Mouse (Mus musculus) adrenal gland, postnatal 10 days (tissue): ENCODE results near the gene Tbc1d22a. TPM values are rescaled to one million over a fixed set of nuclear protein-coding genes. Genes with fewer than 3 reads are reported as not detected.

ENCODE experiments used
- DNase-seq: peaks from one replicate; pipeline ENCODE4 v3.0.0; 2021; ENCODE audit warnings: mixed read lengths
- total RNA-seq, 2 experiments: library from RNA; stranded (reverse); gene quantifications; 2 replicates each; pipeline ENCODE4 v1.2.3; 2021

Tbc1d22a gene
- total RNA-seq, 2 experiments from 2014 or later, result 26.2 to 31.6 TPM

DNA sequence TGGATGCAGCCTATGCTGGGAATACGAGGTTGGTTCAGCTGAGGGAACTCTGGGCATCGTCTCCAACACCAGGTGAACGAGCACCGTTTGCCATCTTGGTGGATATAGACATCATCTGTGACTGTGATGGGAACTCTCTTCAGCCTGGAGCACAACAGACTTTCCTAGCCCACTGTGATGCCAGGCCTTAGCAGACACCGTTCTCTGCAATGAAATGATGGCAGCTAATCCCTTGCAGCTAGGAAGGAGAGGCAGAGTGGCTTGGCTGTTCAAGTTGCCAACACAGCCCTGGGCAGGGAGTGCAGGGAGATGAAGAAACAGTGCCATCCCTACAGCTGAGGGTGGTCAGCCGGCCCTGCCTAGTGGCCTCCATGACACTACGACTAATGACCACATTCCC, 233.0 kb downstream of the Tbc1d22a start:
- no peak for DNase-seq

DNA sequence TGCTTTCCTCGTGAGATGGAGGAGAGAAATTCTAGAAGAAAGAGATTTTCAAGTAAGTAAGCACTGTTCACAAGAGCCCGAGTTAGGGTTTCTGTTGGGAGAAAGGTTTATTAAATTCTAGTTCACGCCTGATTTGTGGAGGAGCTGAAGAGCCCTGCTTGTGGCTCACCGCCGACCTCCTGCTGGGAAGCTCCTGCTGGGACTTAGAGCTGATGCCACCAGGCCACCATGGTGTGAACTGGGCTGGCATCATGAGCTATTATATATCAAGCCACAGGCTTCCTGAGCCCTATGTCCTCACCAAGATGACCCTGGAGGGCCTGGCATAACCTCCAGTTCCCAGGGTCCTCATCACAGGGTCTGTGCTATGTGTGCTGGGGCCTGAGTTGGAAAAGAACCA, 235.0 kb downstream of the Tbc1d22a start:
- DNase-seq, result no peak

DNA sequence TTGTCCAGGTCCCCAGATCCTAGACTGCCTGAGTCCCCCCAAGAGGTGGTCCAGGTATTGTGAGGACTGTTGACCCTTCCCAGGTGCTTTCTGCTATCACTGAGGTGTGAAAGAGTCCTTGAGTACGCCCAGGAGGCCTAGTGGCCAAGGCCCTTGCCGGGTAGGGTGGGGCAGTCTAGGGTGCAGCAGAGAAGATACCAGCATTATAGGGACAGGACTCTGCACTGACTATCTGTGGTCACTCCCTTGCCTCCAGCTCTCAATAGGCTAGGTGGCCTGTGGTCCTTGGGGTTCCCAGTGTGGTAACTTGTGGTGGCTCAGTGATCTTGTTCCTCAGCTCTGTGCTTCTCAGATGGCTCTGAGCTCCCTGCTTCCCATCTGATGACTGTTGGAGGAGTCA, 235.5 kb downstream of the Tbc1d22a start:
- no peak for DNase-seq

DNA sequence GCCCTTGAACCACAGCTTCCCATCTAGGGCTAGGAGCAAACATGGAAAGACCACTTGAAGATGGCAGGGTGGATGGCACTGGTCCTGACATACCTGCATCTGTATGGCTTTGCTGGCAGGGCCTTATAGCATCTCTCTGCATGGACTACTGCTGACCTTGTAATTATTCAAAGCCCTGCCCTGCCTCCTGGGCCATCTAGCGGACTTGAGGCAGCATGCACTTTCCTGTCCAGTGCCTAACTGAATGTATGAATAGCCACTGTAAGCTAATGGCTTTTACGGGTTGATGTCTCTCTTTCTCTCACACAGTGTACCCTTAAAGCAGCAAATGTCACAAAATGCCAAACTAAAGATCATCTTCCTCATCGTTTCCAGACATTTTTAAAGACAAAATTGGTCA, 245.2 kb downstream of the Tbc1d22a start:
- DNase-seq, result no peak

DNA sequence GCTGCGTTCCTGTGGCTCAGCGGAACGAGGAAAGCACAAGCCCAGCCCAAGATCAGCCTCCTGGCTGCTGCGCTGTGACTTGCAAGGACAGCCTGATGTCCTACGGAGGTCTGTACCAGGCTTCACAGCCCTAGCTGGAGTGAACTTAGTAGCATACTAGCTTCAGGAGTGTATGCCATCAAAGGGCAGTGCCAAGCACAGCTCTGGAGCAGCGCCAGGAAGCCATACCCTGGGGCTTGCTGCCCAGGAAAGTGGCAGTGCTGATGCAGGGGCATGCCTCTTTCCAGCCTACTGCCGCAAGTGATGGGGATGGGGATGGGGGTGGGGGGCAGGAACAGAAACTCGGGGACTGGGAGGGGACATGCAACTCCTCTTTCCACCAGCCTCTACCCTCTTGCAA, 248.4 kb downstream of the Tbc1d22a start:
- no peak for DNase-seq

DNA sequence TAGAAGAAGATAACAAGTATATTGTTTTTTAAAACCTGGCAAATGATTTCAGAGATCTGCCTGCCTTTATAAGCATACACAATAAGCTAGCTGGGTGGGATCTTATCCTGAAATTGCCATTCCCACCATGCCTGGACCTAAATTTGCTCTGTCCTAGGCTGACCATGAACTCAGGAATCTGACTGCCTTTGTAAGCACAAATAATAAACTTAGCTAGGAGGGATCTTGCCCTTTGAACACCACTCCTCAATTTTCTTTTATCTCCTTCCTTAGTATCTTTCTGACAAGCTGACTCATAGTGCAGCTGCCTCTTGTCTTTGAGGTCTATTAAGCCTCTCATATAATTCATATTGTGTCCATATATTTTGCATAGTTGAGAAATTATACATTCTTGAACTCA, 253.8 kb downstream of the Tbc1d22a start:
- no peak for DNase-seq

DNA sequence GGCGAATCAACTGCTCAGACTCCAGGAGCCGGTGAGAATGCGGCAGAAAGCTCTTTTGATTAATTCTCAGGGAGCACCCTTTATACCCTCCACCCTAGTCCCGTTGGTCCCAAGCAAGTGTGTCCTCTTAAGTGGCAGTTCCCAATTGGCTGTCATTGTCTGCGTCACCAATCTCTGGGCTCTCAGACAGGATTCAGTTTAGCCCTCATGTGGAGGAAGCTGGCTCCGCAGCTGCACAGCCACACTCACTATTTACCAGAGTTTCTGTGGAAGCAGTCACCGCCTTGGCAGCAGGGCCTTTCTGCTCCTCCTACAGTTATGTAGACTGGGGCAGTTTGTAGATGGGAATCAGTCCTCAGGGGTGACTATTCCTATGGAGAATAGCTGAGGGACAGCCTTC, 256.9 kb downstream of the Tbc1d22a start:
- DNase-seq, result no peak

DNA sequence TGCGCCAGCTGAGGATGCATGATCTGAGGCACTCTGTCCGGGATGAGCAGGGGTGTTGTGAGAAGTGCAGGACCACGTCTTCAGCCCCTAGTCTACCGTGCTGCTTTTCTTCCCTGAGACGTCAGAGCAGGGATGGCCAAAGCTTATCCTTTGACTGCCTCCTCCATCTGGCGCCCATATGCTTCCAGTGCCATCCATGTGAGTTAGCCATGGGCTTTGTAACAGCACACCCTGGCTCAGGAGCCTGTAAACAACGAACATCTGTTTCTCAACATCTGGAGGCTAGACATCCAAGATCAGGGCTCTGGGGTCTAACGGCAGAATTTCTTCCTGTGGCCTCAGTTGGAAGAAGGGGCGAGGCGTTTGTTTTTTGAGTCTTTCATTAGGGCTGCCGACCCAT, 259.2 kb downstream of the Tbc1d22a start:
- no peak for DNase-seq

DNA sequence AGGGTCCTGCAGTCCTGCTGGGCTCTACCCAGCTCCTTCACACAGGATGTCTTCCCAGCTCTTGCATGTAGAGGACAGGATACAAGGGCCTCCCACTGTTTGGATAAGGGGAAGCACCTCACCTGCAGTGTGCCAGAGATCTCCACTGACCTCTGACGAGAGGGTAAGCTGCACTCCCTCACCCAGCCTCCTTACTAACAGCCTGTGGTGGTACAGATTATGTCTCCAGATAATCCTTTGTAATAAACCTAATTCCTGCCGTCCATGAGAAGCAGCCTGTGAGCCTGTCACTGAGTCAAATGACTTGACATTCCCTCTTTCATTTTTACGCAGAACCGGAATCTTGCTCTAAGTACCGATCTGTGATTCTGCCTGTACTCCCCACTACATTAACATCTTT, 260.7 kb downstream of the Tbc1d22a start:
- DNase-seq, result no peak

DNA sequence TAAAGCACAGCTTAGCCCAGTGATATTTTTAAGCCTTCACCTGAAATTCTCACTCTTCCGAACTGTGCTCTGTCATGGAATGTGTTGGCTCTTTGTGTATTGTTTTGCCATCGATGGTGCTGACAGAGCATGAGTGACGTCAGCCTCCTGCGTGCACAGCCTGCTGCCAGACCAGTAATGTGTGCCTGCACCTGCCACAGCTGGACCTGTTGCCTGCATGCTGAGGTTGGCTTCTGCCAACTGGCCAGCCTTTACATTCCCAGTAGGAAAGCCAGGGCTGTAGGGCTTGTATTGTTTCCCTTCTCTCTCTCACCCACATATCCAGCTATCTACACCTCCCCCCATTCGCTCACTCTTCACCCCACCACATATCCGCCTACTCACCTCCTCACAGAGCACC, 262.2 kb downstream of the Tbc1d22a start:
- DNase-seq, result no peak

DNA sequence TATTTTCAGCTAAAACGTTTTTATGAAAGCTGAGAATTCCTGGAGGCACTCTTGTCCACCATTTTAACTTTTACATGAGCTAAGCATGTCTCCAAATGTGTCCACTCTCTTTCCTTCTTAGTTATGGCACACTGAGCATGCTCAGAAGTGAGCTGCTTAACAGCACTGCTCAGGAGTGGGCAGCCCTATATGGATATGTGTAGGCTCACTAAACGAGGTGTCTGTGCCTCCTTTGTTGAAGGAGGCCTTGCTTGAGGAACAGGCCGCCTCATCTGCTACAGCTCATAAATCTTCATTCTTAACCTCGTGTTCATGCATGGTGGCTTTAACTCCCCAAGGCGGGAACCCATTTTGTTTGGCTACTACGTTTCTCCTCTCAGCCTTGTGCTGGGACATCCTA, 262.8 kb downstream of the Tbc1d22a start:
- no peak for DNase-seq

DNA sequence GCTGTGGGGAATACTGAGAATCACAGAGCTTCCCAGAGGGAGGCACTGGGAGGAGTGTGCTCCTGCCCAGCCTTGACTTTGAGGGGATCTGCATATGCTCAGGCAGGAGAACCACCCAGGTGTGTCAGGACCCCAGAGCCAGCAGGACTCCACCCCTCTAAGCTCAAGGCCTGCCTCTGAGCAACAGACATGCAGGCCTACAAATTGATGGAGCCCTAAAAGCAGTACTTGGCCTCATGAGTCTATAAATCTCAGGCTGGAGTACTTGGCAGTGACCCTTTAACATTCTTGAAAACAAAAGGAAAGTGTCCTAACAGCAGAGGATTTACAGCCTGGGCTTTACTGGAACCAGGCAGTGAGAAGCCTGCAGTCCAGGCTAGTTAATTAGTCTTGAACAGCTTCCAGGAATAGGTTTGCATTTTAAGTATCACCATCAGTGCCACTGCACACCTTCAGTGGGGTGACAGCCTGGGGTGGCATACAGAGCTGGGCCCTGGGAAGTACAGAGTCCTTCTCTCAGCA, 263.3 kb downstream of the Tbc1d22a start:
- DNase-seq, result no peak

DNA sequence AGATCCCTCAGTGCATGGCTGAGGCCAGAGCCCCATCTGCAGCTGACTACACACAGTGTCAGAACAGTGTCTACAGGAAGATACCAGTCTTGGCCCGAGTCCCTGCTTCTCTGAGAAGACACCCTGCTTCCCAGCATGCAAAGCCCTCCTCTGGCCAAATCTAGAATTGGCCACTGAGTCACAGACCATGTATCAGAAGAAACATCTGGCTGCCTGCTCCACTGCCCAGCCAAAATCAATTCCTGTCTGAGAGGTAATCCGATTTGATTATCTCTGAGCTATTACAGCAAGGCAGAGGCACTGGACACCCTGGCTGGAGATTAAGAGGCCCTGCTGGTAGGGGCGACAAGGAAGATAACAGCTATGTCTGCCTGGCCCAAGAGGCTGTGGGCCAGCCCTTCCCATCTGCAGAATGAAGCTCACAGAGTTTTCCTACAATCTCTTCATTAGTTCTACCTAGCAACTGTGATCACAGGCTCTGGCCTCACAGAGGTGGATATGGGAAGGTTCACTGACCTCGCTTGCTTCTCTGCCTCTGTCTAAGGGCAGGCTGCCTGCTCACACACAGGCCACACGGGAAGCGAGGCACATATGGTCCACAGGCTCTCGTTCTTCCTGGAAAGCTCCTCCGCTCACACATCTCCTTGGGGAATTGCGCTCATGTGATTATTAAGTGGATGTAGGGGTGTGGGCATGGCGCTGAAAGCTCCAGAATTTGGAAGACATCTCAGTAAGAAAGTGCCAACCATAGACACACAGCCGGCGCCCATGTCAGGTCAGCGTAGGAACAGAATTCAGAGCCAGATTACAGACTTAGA, 264.6 kb downstream of the Tbc1d22a start:
- peak; percentile 18 for DNase-seq

DNA sequence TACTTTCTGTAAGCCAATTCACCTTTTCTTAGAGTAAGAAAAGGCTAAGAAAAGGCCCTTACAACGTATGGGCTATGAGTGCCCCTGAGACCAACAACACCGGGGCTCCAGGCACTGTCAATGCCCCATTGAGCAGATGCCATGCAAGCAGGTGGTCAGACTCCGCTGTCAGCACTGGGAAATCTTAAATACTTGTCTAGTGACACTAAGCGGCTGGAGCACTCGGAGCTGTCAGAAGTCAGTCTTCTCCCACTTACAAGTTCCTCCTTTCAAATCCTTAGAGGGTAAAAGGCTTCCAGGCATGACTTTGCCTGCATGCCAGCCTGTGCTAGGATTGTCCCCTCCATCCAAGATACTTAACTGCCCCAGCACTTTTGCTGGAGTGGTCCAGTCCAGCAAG, 268.1 kb downstream of the Tbc1d22a start:
- no peak for DNase-seq

DNA sequence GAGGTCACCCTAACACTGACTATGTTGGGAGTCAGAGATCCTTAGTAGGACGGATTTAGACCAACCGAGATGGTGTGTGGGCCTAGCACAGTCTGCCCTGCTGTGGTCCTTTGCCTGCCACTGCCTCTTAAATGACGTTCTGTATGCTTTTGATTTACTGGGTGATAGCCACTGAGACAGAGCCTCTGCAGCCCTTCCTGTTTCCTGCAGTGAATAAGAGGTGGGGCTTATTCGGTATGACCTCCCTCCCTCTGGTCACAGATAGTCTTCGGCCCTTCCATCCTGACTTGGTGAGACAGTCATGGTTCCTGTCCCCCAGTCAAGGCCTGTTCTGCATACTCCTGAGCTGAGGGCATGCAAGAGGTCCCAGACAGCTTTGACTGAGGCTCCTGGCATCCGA, 271.6 kb downstream of the Tbc1d22a start:
- DNase-seq, result no peak

DNA sequence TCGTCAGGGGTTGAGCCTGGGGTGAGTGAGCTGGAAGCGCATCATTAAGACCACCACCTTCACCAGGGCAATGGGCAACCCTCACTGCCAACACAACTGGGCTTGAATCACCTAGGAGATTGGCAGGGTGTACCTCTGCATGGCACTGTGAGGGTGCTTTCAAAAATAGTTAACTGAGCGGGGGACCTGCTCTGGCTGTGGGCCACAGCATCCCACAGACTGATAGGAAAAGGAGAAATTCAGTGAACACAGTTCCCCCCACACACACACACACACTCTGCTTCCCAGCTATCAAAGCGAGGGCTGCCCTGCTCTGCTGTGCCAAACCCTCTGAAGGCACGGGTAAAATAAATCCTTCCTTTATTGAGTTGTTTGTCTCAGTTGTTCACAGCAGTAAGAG, 273.1 kb downstream of the Tbc1d22a start:
- no peak for DNase-seq

DNA sequence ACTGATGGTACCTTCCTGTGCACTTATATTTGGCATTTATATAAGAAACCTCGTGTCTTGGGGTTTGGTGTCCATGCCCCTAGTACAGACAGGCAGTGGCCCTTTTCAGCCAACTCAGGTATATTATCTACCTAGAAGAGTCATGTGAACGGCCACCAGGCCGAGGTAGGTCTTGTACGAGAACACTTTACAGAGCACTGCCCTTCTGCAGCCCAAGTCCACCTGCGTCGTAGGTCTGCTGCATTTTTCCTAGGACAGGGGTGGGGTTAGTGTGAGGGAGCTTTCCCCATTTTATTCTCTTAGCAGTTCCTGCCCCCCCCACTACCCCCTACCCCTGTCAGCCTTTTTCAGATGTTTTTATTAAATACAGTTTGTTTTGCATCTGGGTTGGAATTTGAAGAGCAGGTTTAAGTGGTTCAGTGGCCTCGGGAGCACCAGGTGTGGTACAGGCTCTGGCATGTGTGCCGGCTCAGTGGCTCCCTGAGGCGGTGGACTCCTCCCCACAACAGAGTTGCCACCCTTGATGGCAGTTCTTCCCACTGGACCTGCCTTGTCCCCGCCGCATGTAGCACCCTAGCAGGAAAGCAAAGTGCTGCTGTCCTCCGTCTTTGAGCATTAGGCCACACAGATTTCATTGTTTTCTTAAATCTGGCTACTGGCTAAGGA, 277.3 kb downstream of the Tbc1d22a start:
- DNase-seq, result no peak

DNA sequence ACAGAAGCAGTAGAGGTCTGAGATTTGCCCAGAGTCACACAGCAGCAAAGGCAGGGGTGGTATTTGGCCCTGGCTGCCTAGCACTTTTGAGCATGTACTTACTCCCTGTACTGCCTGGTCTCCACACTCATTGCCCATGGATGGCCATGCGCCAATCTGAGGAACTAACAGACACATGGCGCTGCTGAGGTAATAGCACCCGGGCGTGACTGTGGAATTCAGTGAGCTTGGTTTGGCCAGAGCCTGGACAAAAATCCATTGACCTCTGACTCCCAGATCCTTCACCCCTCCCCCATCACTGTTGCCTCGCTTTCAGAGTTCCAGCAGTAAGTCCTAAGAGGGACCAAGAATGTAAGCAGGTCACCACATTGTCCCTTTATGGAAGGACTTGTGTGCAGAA, 278.4 kb downstream of the Tbc1d22a start:
- DNase-seq, result no peak

DNA sequence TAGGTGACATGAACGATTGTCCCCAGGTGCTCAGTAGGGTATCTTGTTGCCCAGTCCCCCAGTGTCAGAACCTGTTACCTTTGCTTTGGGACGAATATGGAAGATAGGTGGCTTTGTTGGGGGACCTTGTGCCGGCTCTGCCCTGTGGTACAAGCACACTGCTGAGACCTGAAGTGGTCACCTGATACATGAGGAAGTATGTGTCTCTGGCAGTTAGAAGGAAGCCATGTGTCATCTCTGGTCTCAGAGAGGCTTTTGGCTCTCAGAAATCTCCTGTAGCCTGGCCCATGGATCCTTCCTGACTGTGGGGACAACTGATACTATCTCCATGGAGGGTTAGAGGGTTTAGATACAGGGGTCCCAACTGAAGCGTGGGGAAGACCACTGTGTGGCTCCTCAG, 281.9 kb downstream of the Tbc1d22a start:
- DNase-seq, result no peak

DNA sequence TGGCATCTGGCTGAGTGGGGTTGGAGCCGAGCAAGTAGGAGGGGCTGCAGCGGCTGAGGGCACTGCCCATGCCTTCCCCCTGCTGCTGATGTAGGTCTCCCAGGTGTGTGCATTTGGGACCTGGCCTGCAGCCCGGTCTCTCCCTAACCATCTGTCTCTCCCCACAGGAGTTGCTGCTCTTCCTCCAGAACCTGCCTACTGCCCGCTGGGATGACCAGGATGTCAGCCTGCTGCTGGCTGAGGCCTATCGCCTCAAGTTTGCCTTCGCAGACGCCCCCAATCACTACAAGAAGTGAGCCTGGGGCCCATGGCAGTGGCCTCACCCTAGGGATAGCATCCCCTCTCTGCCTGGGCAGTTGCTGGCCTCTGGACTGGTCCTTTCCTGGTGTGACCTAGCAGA, 282.4 kb downstream of the Tbc1d22a start:
- no peak for DNase-seq

DNA sequence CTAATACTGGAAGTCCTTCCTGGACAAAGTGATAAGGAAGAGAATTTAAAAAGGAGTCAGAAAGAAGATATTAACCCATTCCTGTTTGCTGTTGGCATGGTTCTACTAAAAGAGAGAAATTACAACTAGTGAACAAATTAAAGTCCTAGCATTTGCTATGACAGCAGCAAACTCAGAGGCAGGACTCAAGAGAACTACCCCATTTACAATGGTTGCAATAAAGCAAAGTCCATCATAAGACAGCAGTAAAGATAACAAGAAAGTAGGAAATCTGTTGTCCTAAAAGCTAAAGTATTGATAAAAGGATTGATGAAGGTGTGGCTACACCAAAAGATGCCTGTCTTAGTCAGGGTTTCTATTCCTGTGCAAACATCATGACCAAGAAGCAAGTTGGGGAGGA, 286.3 kb downstream of the Tbc1d22a start:
- DNase-seq, result no peak

DNA sequence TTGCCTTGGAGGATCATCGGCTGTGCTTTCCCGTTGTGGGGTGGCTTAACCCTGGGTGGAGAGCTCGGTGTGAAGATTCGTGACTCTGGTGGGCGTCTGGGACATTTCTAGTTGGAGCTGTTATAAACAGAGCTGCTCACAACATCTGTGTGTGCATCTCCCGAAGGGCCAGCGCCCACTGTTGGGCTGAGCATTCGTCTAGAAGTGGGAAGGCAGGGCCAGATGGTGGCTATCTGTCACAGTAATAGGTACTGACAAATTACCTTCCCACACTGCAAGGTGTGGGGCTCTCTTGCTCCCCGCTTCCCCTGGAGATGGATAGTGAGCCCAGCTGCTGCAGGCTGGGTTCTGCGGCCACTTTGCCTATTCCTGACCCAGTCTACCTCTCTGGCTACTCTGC, 289.2 kb downstream of the Tbc1d22a start:
- DNase-seq, result no peak

DNA sequence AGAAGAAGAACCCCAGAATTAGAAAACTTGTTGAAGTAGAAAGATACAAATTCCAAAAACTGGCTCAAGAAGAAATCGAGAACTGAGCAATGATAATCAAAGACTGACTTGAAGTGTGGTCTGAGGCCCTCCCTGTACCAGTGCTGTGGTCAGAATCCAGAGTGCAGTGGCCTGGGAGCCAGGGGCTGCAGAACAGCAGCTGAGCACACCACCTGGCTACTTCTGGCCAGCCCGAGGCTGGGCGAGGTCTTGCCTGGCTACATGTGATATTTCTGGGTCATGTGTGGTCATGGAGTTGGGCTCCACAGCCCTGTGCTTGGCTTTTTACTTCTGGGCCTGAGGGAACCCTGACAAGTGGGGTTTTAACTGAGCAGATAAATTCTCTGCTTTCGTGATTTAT, 292.4 kb downstream of the Tbc1d22a start:
- DNase-seq, result no peak

DNA sequence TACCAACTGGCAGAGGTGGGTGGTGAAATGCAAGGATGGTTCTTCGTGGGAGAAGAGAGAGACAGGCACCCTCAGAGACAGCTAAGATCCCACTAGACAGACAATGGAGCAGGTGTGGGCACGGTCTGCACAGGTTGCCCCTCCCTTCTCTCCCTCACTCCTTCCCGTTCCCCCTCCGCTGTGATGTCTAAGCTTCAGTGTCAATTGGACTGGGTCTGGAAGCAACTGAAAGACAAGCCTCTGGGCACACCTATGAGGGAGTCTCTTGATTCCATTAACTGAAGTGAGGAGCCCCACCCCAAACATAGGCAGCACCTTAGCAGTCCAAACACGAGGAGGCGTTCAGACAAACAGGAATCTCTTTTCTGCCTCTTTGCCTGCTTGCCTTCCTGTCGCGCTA, 293.3 kb downstream of the Tbc1d22a start:
- DNase-seq, result no peak
